Mouse (Mus musculus): ENCODE results near the gene Gm45140. TPM values are rescaled to one million over a fixed set of nuclear protein-coding genes. Genes with fewer than 3 reads are reported as not detected.

The Gm45140 gene
- polyA plus RNA-seq, 2 experiments, result 2.7 to 9.1 TPM

- Histone ChIP-seq H3K27me3 (ENCODE audit: control insufficient read depth, insufficient read depth, low read length) (no peaks in the 10 kb centered on the region), H3K4me2 (replicated peaks; ENCODE audit: low read depth, low read length, severe bottlenecking) (no peak overlapping the region), H3K27ac (replicated peaks; ENCODE audit: low read depth, low read length) (no peak overlapping the region), H3K36me3 (ENCODE audit: control insufficient read depth, insufficient read depth, low read length) (no peaks in the 10 kb centered on the region), H3K4me1 (ENCODE audit: control insufficient read depth, insufficient read depth, low read length) (no peaks in the 10 kb centered on the region), H3K9ac (ENCODE audit: low read depth, low read length, severe bottlenecking) (no peak overlapping the region), H3K9me3 (ENCODE audit: control insufficient read depth, low read length) (no peaks in the 10 kb centered on the region), H3K4me3 (replicated peaks; ENCODE audit: low read length) (no peak overlapping the region)
- TF ChIP-seq POLR2A (IDR thresholded peaks at IDR 0.05; ENCODE audit: borderline replicate concordance, extremely low read depth, insufficient read depth, insufficient read length), result no peak
- DNase-seq (ENCODE audit: low spot score) (no peak), ATAC-seq (ENCODE audit: low FRiP score, low read depth) (no peak)
- WGBS, result 81% methylated on average over 1 of the region's 1 CpGs
These were observed 34.8 kb upstream of the Gm45140 start for GRCm38 (mm10) chr6:87870440-87870839.

- H3K27ac ChIP-seq (replicated peaks; ENCODE audit: low read depth, low read length), result no peak overlapping the region
- H3K36me3 ChIP-seq (ENCODE audit: control insufficient read depth, insufficient read depth, low read length), result no peaks in the 10 kb centered on the region
- no peaks in the 10 kb centered on the region for H3K9me3 ChIP-seq (ENCODE audit: control insufficient read depth, low read length)
- WGBS, result 68% methylated on average over 9 of the region's 9 CpGs
- H3K9ac ChIP-seq (ENCODE audit: low read depth, low read length, severe bottlenecking), result no peak overlapping the region
- TF ChIP-seq POLR2A (IDR thresholded peaks at IDR 0.05; ENCODE audit: borderline replicate concordance, extremely low read depth, insufficient read depth, insufficient read length), result no peak
- no peaks in the 10 kb centered on the region for H3K4me1 ChIP-seq (ENCODE audit: control insufficient read depth, insufficient read depth, low read length)
- ATAC-seq (ENCODE audit: low FRiP score, low read depth), result no peak
- no peaks in the 10 kb centered on the region for H3K27me3 ChIP-seq (ENCODE audit: control insufficient read depth, insufficient read depth, low read length)
- H3K4me3 ChIP-seq (replicated peaks; ENCODE audit: low read length), result no peak overlapping the region
- H3K4me2 ChIP-seq (replicated peaks; ENCODE audit: low read depth, low read length, severe bottlenecking), result no peak overlapping the region
- peak; percentile 48 for DNase-seq (ENCODE audit: low spot score)
These were observed 33.4 kb upstream of the Gm45140 start for GRCm38 (mm10) chr6:87868871-87869506.

GRCm38 (mm10) chr6:87867256-87867655 lies 31.7 kb upstream of the Gm45140 start:
- 71% methylated on average over 2 of the region's 2 CpGs for WGBS
- H3K27ac ChIP-seq (replicated peaks; ENCODE audit: low read depth, low read length), result no peak overlapping the region
- H3K4me1 ChIP-seq (ENCODE audit: control insufficient read depth, insufficient read depth, low read length), result no peaks in the 10 kb centered on the region
- no peaks in the 10 kb centered on the region for H3K27me3 ChIP-seq (ENCODE audit: control insufficient read depth, insufficient read depth, low read length)
- no peak overlapping the region for H3K9ac ChIP-seq (ENCODE audit: low read depth, low read length, severe bottlenecking)
- DNase-seq (ENCODE audit: low spot score), result no peak
- no peak overlapping the region for H3K4me2 ChIP-seq (replicated peaks; ENCODE audit: low read depth, low read length, severe bottlenecking)
- no peak for ATAC-seq (ENCODE audit: low FRiP score, low read depth)
- no peaks in the 10 kb centered on the region for H3K9me3 ChIP-seq (ENCODE audit: control insufficient read depth, low read length)
- TF ChIP-seq POLR2A (IDR thresholded peaks at IDR 0.05; ENCODE audit: borderline replicate concordance, extremely low read depth, insufficient read depth, insufficient read length), result no peak
- H3K4me3 ChIP-seq (replicated peaks; ENCODE audit: low read length), result no peak overlapping the region
- no peaks in the 10 kb centered on the region for H3K36me3 ChIP-seq (ENCODE audit: control insufficient read depth, insufficient read depth, low read length)

GRCm38 (mm10) chr6:87866211-87866610 lies 30.6 kb upstream of the Gm45140 start:
- Histone ChIP-seq H3K4me1 (ENCODE audit: control insufficient read depth, insufficient read depth, low read length) (no peaks in the 10 kb centered on the region), H3K27ac (replicated peaks; ENCODE audit: low read depth, low read length) (no peak overlapping the region), H3K9ac (ENCODE audit: low read depth, low read length, severe bottlenecking) (no peak overlapping the region), H3K4me2 (replicated peaks; ENCODE audit: low read depth, low read length, severe bottlenecking) (no peak overlapping the region), H3K27me3 (ENCODE audit: control insufficient read depth, insufficient read depth, low read length) (no peaks in the 10 kb centered on the region), H3K4me3 (replicated peaks; ENCODE audit: low read length) (no peak overlapping the region), H3K36me3 (ENCODE audit: control insufficient read depth, insufficient read depth, low read length) (no peaks in the 10 kb centered on the region), H3K9me3 (ENCODE audit: control insufficient read depth, low read length) (no peaks in the 10 kb centered on the region)
- WGBS, result 87% methylated on average over 6 of the region's 6 CpGs
- ATAC-seq (ENCODE audit: low FRiP score, low read depth) (no peak), DNase-seq (ENCODE audit: low spot score) (no peak)
- TF ChIP-seq POLR2A (IDR thresholded peaks at IDR 0.05; ENCODE audit: borderline replicate concordance, extremely low read depth, insufficient read depth, insufficient read length), result no peak

GRCm38 (mm10) chr6:87857071-87857470 lies 21.5 kb upstream of the Gm45140 start:
- ATAC-seq (ENCODE audit: low FRiP score, low read depth) (no peak), DNase-seq (ENCODE audit: low spot score) (no peak)
- H3K9ac ChIP-seq (ENCODE audit: low read depth, low read length, severe bottlenecking), result no peak overlapping the region
- no peaks in the 10 kb centered on the region for H3K9me3 ChIP-seq (ENCODE audit: control insufficient read depth, low read length)
- no peak overlapping the region for H3K4me2 ChIP-seq (replicated peaks; ENCODE audit: low read depth, low read length, severe bottlenecking)
- no peaks in the 10 kb centered on the region for H3K36me3 ChIP-seq (ENCODE audit: control insufficient read depth, insufficient read depth, low read length)
- H3K4me1 ChIP-seq (ENCODE audit: control insufficient read depth, insufficient read depth, low read length), result no peaks in the 10 kb centered on the region
- no peak overlapping the region for H3K4me3 ChIP-seq (replicated peaks; ENCODE audit: low read length)
- TF ChIP-seq POLR2A (IDR thresholded peaks at IDR 0.05; ENCODE audit: borderline replicate concordance, extremely low read depth, insufficient read depth, insufficient read length), result no peak
- WGBS, result 50% methylated on average over 1 of the region's 1 CpGs
- H3K27me3 ChIP-seq (ENCODE audit: control insufficient read depth, insufficient read depth, low read length), result no peaks in the 10 kb centered on the region
- no peak overlapping the region for H3K27ac ChIP-seq (replicated peaks; ENCODE audit: low read depth, low read length)
